Mouse (Mus musculus): ENCODE data around the gene Mprip.
"Not testable (repeated sequence)": the region's sequence is repeated elsewhere in the genome, so short reads cannot be mapped to it uniquely, and the experiment has no call there.

Gene Mprip

DNA sequence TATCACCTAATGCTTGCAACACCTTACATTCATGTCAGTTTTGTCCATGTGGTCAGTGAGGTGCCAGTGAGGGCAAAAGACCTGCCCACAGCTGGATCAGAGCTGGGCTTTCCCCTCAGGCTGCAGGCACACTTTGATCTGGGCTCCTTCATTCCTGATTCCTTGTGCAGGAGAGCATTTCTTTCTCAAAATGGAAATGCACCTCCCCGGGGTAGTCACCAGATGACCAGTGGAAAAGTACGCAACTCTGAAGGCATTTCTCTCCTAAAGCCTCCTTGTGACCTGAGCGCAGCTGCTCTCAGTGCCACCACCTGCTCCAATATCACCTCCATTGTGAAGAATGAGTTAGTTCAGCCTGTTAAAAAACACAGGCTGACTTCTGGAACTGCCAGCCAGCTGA is at the start of gene Mprip:
TSS of gene Mprip (plus strand) at position 301 of the 400 bp plus-strand sequence.
- DNase-seq (ENCODE audit: low spot score in 2 of 2): no peak

GRCm38 (mm10) chr11:59611646-59612045 is 49.5 kb upstream of the Mprip start:
- no peak for DNase-seq (ENCODE audit: low spot score in 2 of 2)

DNA sequence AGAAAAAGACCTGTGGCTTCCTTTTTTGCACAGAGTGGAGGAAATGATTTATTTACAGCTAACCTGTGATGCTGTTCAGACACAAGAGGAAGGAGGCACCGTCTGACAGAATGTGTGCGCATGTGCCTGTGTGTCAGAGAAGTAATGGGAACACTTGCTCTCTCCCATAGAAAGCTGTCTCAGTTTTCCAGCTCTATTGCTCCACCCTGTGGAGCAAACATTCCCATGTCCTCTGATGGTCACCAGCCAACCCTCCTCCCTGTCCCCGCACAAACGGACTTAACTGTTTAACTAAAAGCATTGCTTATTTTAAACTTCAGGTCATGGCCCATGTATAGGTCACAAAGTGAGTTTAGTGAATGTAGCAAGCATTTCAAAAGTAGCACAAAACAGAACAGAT is 47.0 kb upstream of the Mprip start:
- no peak for DNase-seq (ENCODE audit: low spot score in 2 of 2)

DNA sequence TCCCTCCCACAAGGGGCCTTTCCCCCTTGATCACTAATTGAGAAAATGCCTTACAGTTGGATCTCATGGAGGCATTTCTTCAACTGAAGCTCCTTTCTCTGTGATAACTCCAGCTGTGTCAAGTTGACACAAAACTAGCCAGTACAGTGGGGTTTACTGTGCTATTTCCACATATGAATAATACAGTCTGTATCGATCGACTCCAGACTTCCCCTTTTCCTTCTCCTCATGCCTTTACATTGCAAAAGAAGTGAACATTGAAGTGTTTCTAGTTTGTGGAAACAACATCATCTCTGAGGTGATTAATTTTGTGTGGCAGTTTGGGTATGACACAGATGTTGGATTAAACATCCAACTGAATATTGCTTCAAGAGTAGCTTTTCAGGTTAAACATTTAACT is 44.1 kb upstream of the Mprip start:
- not testable (repeated sequence) for DNase-seq (ENCODE audit: low spot score in 2 of 2)

DNA sequence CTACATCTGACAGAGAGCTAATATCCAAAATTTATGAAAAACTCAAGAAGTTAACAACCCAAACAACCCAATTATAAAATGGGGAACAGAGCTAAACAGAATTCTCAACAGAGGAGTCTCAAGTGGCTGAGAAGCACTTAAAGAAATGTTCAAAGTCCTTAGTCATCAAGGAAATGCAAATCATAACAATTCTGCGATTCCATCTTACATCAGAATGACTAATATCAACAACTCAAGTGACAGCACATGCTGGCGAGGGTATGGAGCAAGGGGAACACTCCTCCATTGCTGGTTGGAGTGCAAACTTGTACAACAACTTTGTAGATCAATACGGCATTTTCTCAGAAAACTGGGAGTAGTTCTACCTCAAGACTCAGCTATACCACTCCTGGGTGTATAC is 38.9 kb upstream of the Mprip start:
- no peak for DNase-seq (ENCODE audit: low spot score in 2 of 2)

GRCm38 (mm10) chr11:59624017-59624630 is 37.0 kb upstream of the Mprip start:
- peak in 1 of 2 experiments; percentile 26 for DNase-seq (ENCODE audit: low spot score in 2 of 2)

GRCm38 (mm10) chr11:59626192-59626591 is 34.9 kb upstream of the Mprip start:
- no peak for DNase-seq (ENCODE audit: low spot score in 2 of 2)

- no peak for DNase-seq (ENCODE audit: low spot score in 2 of 2)
Observed at GRCm38 (mm10) chr11:59628177-59628576, 32.9 kb upstream of the Mprip start.

DNA sequence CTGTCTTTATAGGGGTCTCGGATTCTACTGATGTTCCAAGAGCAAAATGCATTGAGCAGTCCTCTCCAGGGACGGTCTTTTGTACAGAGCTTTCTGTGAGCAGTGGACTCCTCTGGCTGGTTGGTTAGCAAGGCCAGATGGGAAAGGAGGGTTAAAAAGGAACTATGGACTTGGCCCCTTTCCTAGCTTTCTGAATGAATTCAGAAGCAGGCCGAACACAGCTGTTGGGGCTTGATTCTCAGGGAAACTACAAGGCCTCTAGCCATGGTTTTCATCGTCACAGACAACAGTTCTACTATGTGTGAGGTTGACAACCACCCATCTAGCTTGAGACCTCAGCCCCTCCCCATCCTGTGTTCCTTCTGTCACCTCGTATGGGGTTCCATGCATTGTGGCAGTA is 31.2 kb upstream of the Mprip start:
- no peak for DNase-seq (ENCODE audit: low spot score in 2 of 2)

DNA sequence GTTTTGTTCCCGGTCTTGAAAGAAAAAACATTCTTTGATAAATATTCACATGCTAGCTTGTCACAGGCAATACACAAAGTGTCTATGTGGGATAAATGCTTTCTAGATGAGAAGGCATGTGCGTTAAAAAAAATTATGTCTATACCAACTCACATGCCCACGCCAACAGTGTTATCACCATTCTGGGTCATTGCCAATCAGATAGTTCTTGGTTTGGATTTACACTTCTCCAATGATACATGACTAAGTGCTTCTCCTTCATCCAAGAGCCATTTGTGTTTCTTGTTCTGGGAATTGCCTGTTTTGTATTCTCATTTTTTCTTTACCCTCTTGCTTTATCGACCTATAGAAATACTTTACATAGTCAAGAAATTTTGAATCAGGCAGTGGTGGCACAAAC is 29.1 kb upstream of the Mprip start:
- no peak for DNase-seq (ENCODE audit: low spot score in 2 of 2)

GRCm38 (mm10) chr11:59633037-59633436 is 28.1 kb upstream of the Mprip start:
- DNase-seq (ENCODE audit: low spot score in 2 of 2): peak in 1 of 2 experiments; percentile 38

- no peak for DNase-seq (ENCODE audit: low spot score in 2 of 2)
Observed at GRCm38 (mm10) chr11:59634001-59634660, 27.0 kb upstream of the Mprip start.

- no peak for DNase-seq (ENCODE audit: low spot score in 2 of 2)
Observed at GRCm38 (mm10) chr11:59635251-59635795, 25.8 kb upstream of the Mprip start.

- no peak for DNase-seq (ENCODE audit: low spot score in 2 of 2)
Observed at GRCm38 (mm10) chr11:59635821-59636694, 25.0 kb upstream of the Mprip start.

GRCm38 (mm10) chr11:59636695-59637414 is 24.2 kb upstream of the Mprip start:
- no peak for DNase-seq (ENCODE audit: low spot score in 2 of 2)

GRCm38 (mm10) chr11:59639957-59640643 is 21.0 kb upstream of the Mprip start:
- DNase-seq (ENCODE audit: low spot score in 2 of 2): no peak

- DNase-seq (ENCODE audit: low spot score in 2 of 2): no peak
Observed at GRCm38 (mm10) chr11:59641227-59641626, 19.9 kb upstream of the Mprip start.

GRCm38 (mm10) chr11:59642420-59642819 is 18.7 kb upstream of the Mprip start:
- DNase-seq (ENCODE audit: low spot score in 2 of 2): no peak

DNA sequence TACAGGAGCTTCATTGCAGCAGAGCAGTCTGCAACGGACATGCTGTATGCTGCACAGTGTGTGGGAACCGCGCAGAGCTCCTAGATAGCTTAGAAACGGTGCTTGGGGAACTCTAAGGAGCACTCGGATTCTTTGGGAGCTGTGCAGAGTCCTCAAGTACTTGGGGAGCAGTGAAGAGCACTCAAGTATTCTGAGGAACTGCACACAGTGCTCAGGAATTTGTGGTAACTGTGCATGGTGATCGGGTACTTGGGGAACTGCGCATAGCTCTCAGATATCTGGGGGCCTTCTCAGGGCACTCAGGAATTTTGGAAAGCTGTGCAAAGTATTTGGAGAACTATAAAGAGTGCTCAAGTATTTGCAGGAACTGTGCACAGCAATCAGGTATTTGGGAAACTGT is 16.1 kb upstream of the Mprip start:
- no peak for DNase-seq (ENCODE audit: low spot score in 2 of 2)

- no peak for DNase-seq (ENCODE audit: low spot score in 2 of 2)
Observed at GRCm38 (mm10) chr11:59649058-59649457, 12.0 kb upstream of the Mprip start.

GRCm38 (mm10) chr11:59653003-59653402 is 8.1 kb upstream of the Mprip start:
- no peak for DNase-seq (ENCODE audit: low spot score in 2 of 2)
